Mouse (Mus musculus) CH12.LX (cell line): ENCODE data around the gene Dna2. TPM values are rescaled to one million over a fixed set of nuclear protein-coding genes. Genes with fewer than 3 reads are reported as not detected.
A peak's percentile ranks its signal among the peaks of the same experiment; 100 is the strongest.

Experiments used
- DNase-seq: peaks from one replicate; pipeline ENCODE4 v3.0.0-alpha.2; 2013; ENCODE audit errors: extremely low read depth
- H3K27ac ChIP-seq: 2 replicates; pipeline ENCODE4 v1.5.1; 2012; ENCODE audit warnings: low read depth, mild to moderate bottlenecking, control low read depth, moderate library complexity; ENCODE audit not compliant: insufficient read depth
- H3K27me3 ChIP-seq: replicated peaks from 2 replicates; pipeline ENCODE3; 2012; ENCODE audit warnings: inconsistent platforms
- H3K36me3 ChIP-seq, 2 experiments: replicated peaks in 1 of 2; 2 replicates each; pipeline versions ENCODE3 to v1.6.1; 2012; ENCODE audit warnings: inconsistent platforms in 1 of 2, low read length in 1 of 2, mild to moderate bottlenecking in 1 of 2, mixed read lengths in 1 of 2, moderate library complexity in 1 of 2; ENCODE audit not compliant: control insufficient read depth in 1 of 2, insufficient read depth in 1 of 2
- H3K4me1 ChIP-seq, 2 experiments: 2 replicates each; pipeline ENCODE4 v1.6.1; 2012; ENCODE audit warnings: inconsistent platforms in 1 of 2, moderate library complexity in 1 of 2; ENCODE audit not compliant: insufficient read depth in 2 of 2, control insufficient read depth in 1 of 2
- H3K4me2 ChIP-seq: 2 replicates; pipeline ENCODE4 v1.6.1; 2012; ENCODE audit warnings: low read depth, mild to moderate bottlenecking, control low read depth; ENCODE audit not compliant: poor library complexity, insufficient read depth, severe bottlenecking
- H3K4me3 ChIP-seq, 3 experiments: fragments of 150-350 bp in 1 of 3; sonication (generic) in 1 of 3; replicated peaks in 1 of 3; 2 replicates each; pipeline versions ENCODE3 to v1.5.1; 2011 to 2012; ENCODE audit warnings: low read depth in 2 of 3, low read length in 2 of 3, mild to moderate bottlenecking in 2 of 3, moderate library complexity in 2 of 3, control low read depth in 1 of 3, improper control_type of control experiment in 1 of 3, inconsistent platforms in 1 of 3, mixed read lengths in 1 of 3; ENCODE audit not compliant: poor library complexity in 1 of 3
- H3K79me2 ChIP-seq: replicated peaks from 2 replicates; pipeline ENCODE4 v1.6.1; 2012; ENCODE audit warnings: mild to moderate bottlenecking, moderate library complexity; ENCODE audit not compliant: control insufficient read depth, poor library complexity, insufficient read depth, severe bottlenecking; ENCODE audit errors: extremely low read depth
- H3K9ac ChIP-seq: 2 replicates; pipeline ENCODE4 v1.6.1; 2012; ENCODE audit warnings: low read depth, mild to moderate bottlenecking, control low read depth, moderate library complexity; ENCODE audit not compliant: insufficient read depth
- H3K9me3 ChIP-seq: replicated peaks from 2 replicates; pipeline ENCODE3; 2012; ENCODE audit warnings: low read length, inconsistent platforms, mixed read lengths
- CHD1 ChIP-seq: IDR thresholded peaks from 2 replicates; pipeline ENCODE4 v1.6.1; 2012; ENCODE audit warnings: low read depth, low read length, improper control_type of control experiment, inconsistent platforms
- CHD2 ChIP-seq: IDR thresholded peaks from 2 replicates; pipeline ENCODE4 v1.6.1; 2011; ENCODE audit warnings: low read length, improper control_type of control experiment
- CTCF ChIP-seq, 2 experiments: IDR thresholded peaks in 1 of 2; conservative IDR thresholded peaks in 1 of 2; 2 replicates each; pipeline ENCODE4 v1.5.1; 2011 to 2012; ENCODE audit warnings: low read depth in 2 of 2, low read length in 2 of 2, improper control_type of control experiment in 1 of 2, inconsistent platforms in 1 of 2, mild to moderate bottlenecking in 1 of 2, moderate library complexity in 1 of 2
- E2F4 ChIP-seq: IDR thresholded peaks from 2 replicates; pipeline ENCODE4 v1.6.1; 2011; ENCODE audit warnings: low read depth, low read length, improper control_type of control experiment; ENCODE audit not compliant: insufficient replicate concordance
- EP300 ChIP-seq: IDR thresholded peaks from 2 replicates; pipeline ENCODE4 v1.6.1; 2011; ENCODE audit warnings: low read length, improper control_type of control experiment
- GABPA ChIP-seq: IDR thresholded peaks from 2 replicates; pipeline ENCODE4 v1.6.1; 2012; ENCODE audit warnings: low read depth, low read length, improper control_type of control experiment, inconsistent platforms; ENCODE audit not compliant: insufficient replicate concordance
- HCFC1 ChIP-seq: IDR thresholded peaks from 2 replicates; pipeline ENCODE4 v1.6.1; 2012; ENCODE audit warnings: low read depth, mild to moderate bottlenecking, inconsistent platforms, low read length, improper control_type of control experiment
- IRF4 ChIP-seq: IDR thresholded peaks from 2 replicates; pipeline ENCODE4 v1.6.1; 2014; ENCODE audit warnings: low read depth, mild to moderate bottlenecking, inconsistent platforms, low read length, improper control_type of control experiment
- JUN ChIP-seq: IDR thresholded peaks from 2 replicates; pipeline ENCODE4 v1.6.1; 2011; ENCODE audit warnings: low read depth, mild to moderate bottlenecking, low read length, improper control_type of control experiment, moderate library complexity; ENCODE audit not compliant: insufficient read depth
- JUND ChIP-seq: conservative IDR thresholded peaks from 2 replicates; pipeline ENCODE4 v1.6.1; 2011; ENCODE audit warnings: low read depth, low read length, improper control_type of control experiment
- KAT2A ChIP-seq: IDR thresholded peaks from 2 replicates; pipeline ENCODE4 v1.6.1; 2012; ENCODE audit warnings: low read length, improper control_type of control experiment, inconsistent platforms; ENCODE audit not compliant: insufficient replicate concordance
- MAX ChIP-seq: IDR thresholded peaks from 2 replicates; pipeline ENCODE4 v1.6.1; 2011; ENCODE audit warnings: low read length, improper control_type of control experiment
- MEF2A ChIP-seq: IDR thresholded peaks from 2 replicates; pipeline ENCODE4 v1.6.1; 2014; ENCODE audit warnings: low read depth, mild to moderate bottlenecking, inconsistent platforms, low read length, improper control_type of control experiment, borderline replicate concordance
- MXI1 ChIP-seq: IDR thresholded peaks from 2 replicates; pipeline ENCODE4 v1.6.1; 2011; ENCODE audit warnings: mild to moderate bottlenecking, low read depth, low read length, improper control_type of control experiment
- NELFE ChIP-seq: IDR thresholded peaks from 2 replicates; pipeline ENCODE4 v1.6.1; 2011; ENCODE audit warnings: low read depth, low read length, improper control_type of control experiment
- NRF1 ChIP-seq: IDR thresholded peaks from 2 replicates; pipeline ENCODE4 v1.6.1; 2014; ENCODE audit warnings: low read depth, mild to moderate bottlenecking, inconsistent platforms, low read length, improper control_type of control experiment, moderate library complexity
- POLR2AphosphoS2 ChIP-seq: IDR thresholded peaks from 2 replicates; pipeline ENCODE4 v1.6.1; 2011; ENCODE audit warnings: low read depth, low read length, improper control_type of control experiment
- RCOR1 ChIP-seq: conservative IDR thresholded peaks from 2 replicates; pipeline ENCODE4 v1.6.1; 2012; ENCODE audit warnings: low read depth, mild to moderate bottlenecking, inconsistent platforms, low read length, improper control_type of control experiment
- SIN3A ChIP-seq: IDR thresholded peaks from 2 replicates; pipeline ENCODE4 v1.6.1; 2012; ENCODE audit warnings: low read length, improper control_type of control experiment, inconsistent platforms
- SMC3 ChIP-seq: IDR thresholded peaks from 2 replicates; pipeline ENCODE4 v1.6.1; 2011; ENCODE audit warnings: low read depth, low read length, improper control_type of control experiment
- TBP ChIP-seq: conservative IDR thresholded peaks from 2 replicates; pipeline ENCODE4 v1.6.1; 2011; ENCODE audit warnings: low read depth, low read length, improper control_type of control experiment
- USF1 ChIP-seq: IDR thresholded peaks from 2 replicates; pipeline ENCODE4 v1.6.1; 2014; ENCODE audit warnings: low read depth, mild to moderate bottlenecking, inconsistent platforms, low read length, improper control_type of control experiment
- ZKSCAN1 ChIP-seq: IDR thresholded peaks from 2 replicates; pipeline ENCODE4 v1.6.1; 2012; ENCODE audit warnings: low read depth, inconsistent platforms, low read length, improper control_type of control experiment, borderline replicate concordance
- ZNF384 ChIP-seq: IDR thresholded peaks from 2 replicates; pipeline ENCODE4 v1.6.1; 2012; ENCODE audit warnings: low read depth, low read length, improper control_type of control experiment, inconsistent platforms
- dilution Hi-C: fragments of 300-500 bp; cut with MboI; formaldehyde crosslinking; loops from 2 replicates; pipeline ENCODE4 v1.14.3; 2020; ENCODE audit warnings: low sequenced_read_pairs; ENCODE audit not compliant: extremely low pct_unique_long_range_greater_than_20kb, extremely low pct_ligation_motif_present
- in situ Hi-C: fragments of 300-500 bp; cut with MboI; formaldehyde crosslinking; loops from 3 replicates; pipeline ENCODE4 v1.14.3; 2019; ENCODE audit warnings: low sequenced_read_pairs, low pct_ligation_motif_present, low pct_unique_long_range_greater_than_20kb, mixed read lengths
- polyA plus RNA-seq: library from polyadenylated mRNA; unstranded; fragments of >175 nt; gene quantifications from 2 replicates; pipeline ENCODE4 v1.2.1, GENCODE M21; 2012; ENCODE audit warnings: low read depth; ENCODE audit not compliant: insufficient read length
- total RNA-seq, 2 experiments: library from RNA; depleted of rRNA; stranded (reverse); fragments of 300-350 nt in 1 of 2; fragments of >200 nt in 1 of 2; gene quantifications; 2 replicates each; pipeline ENCODE4 v1.2.3; 2012 to 2014

The Dna2 gene
- total and polyA plus RNA-seq, 3 experiments: 31.7 to 38.6 (median 33.4) TPM

DNA sequence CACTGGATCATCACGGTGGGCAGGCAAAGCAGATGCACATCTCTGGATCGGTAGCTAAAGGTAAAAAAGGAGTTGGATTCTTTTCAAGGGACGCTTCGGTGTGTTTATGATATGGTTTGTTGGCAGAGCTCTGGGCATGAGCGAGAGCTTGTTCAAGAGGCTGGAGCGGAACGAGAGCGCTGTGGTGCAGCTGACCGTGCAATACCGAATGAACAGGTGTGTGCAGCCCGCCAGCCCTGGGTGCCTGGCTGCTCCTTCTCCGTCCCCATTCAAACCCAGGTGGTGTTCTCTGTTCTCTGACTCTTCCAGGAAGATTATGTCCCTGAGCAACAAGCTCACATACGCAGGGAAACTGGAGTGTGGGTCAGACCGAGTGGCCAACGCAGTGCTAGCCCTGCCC, 19.5 kb downstream of the Dna2 start:
- DNase-seq: no peak
- Histone ChIP-seq H3K4me2 (no peak overlapping the region), H3K36me3 (peaks cover 81 to 85% of the 10 kb centered on the region in 2 experiments), H3K27ac (no peak overlapping the region), H3K9me3 (no peaks in the 10 kb centered on the region)
- in situ Hi-C loops: loop anchor here (5.0 kb wide), 1 partner anchor 34 kb away; no protein-coding TSS in a partner anchor
- TF ChIP-seq ZNF384 (no peak), MXI1 (no peak), TBP (no peak), HCFC1 (no peak), IRF4 (no peak), JUN (no peak), CTCF (conservative IDR thresholded peaks at IDR 0.05 in 1 of 2, IDR thresholded peaks at IDR 0.05 in 1 of 2; ENCODE audit: low read depth in 2 of 2, low read length in 2 of 2) (no peak), SIN3A (no peak), NELFE (no peak), ZKSCAN1 (no peak), KAT2A (no peak), SMC3 (no peak), RCOR1 (no peak), GABPA (no peak), JUND (no peak), EP300 (no peak), POLR2AphosphoS2 (no peak), USF1 (no peak), E2F4 (no peak)
- TF ChIP-seq, all 38 proteins: peak for 0
- Histone ChIP-seq H3K79me2 (no peaks in the 10 kb centered on the region), H3K9ac (no peak overlapping the region), H3K4me3 (no peak overlapping the region), H3K4me1 (no peaks in the 10 kb centered on the region), H3K27me3 (no peaks in the 10 kb centered on the region)
- dilution Hi-C loops: no loop called here

GRCm38 (mm10) chr10:62971821-62972220, 25.0 kb downstream of the Dna2 start:
- H3K27me3 ChIP-seq: no peaks in the 10 kb centered on the region
- dilution Hi-C loops: no loop called here
- TF ChIP-seq MEF2A: no peak
- TF ChIP-seq NRF1: no peak
- TF ChIP-seq JUN: no peak
- TF ChIP-seq JUND: no peak
- no peak for TF ChIP-seq CHD1
- no peak for TF ChIP-seq RCOR1
- no peak for TF ChIP-seq KAT2A
- no peak for TF ChIP-seq MAX
- TF ChIP-seq ZKSCAN1: no peak
- no peak for TF ChIP-seq CHD2
- TF ChIP-seq, all 38 proteins: peak for 0
- H3K4me2 ChIP-seq: no peak overlapping the region
- no peak overlapping the region for H3K9ac ChIP-seq
- H3K36me3 ChIP-seq: peaks cover 51 to 75% of the 10 kb centered on the region in 2 experiments
- DNase-seq: peak; percentile 30
- peaks cover 0 to 6% of the 10 kb centered on the region in 2 experiments; a peak in 1 of 4 replicates for H3K4me1 ChIP-seq
- H3K9me3 ChIP-seq: no peaks in the 10 kb centered on the region
- H3K79me2 ChIP-seq: no peaks in the 10 kb centered on the region
- no peak overlapping the region for H3K27ac ChIP-seq
- in situ Hi-C loops: no loop called here
- H3K4me3 ChIP-seq: no peak overlapping the region
